Mouse (Mus musculus): ENCODE data around the gene Ets1. TPM values are rescaled to one million over a fixed set of nuclear protein-coding genes. Genes with fewer than 3 reads are reported as not detected.

Gene Ets1
- polyA plus RNA-seq, 1 experiment from 2014 or later: 13.6 TPM

DNA sequence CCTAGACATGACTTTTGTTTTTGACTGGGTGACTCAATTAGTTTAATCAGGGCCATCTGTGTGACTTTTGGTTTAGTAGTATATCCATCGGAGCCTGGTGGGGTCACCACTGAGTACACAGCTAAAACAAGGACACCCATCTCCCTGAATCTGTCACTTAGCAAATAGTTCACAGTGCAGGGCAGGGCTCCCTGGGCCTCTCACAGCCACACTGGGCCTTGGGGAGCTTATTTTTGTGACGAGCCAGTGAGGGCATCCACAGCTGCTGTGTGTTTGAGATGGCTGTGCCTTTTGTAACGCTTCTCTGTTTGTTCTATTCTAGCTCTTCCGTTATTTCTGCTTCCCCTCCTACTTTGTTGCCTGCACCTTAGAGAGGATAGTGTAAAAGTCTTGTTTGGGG lies 90.6 kb downstream of the Ets1 start:
- Histone ChIP-seq H3K4me1 (replicated peaks; ENCODE audit: control insufficient read depth, insufficient read depth, low read length) (no peaks in the 10 kb centered on the region), H3K4me2 (replicated peaks; ENCODE audit: low read depth) (no peak overlapping the region), H3K9me3 (ENCODE audit: control insufficient read depth) (no peaks in the 10 kb centered on the region), H3K4me3 (ENCODE audit: low read depth, low read length) (no peak overlapping the region), H3K36me3 (ENCODE audit: control insufficient read depth, insufficient read depth) (no peaks in the 10 kb centered on the region), H3K27ac (ENCODE audit: low read depth, low read length) (no peak overlapping the region), H3K27me3 (replicated peaks; ENCODE audit: control insufficient read depth, insufficient read depth, low read length) (no peaks in the 10 kb centered on the region), H3K9ac (ENCODE audit: low read depth, low read length) (no peak overlapping the region)
- 64% methylated on average over 4 of the region's 4 CpGs for WGBS
- ATAC-seq: no peak
- TF ChIP-seq CTCF (IDR thresholded peaks at IDR 0.05; ENCODE audit: low read depth): no peak

DNA sequence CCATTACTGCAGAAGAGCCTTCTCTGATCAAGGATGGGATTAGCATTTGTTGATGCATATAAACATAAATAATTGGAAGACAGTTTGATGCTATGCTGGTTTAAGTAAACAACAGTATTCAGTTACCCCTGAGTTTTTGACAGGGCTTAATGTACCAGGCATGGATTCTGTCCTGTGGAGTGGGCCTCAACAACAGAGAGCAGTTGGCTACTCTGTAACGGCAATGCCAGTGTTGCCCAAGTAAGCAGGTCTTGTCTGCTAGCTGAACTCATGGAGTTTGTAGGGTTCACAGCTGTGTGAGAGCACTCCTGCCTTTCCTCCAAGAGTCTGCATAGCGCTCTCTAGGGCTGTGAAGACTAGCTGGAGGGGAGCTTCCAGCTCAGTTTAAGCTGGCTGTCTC lies 91.0 kb downstream of the Ets1 start:
- no peak for ATAC-seq
- H3K4me1 ChIP-seq (replicated peaks; ENCODE audit: control insufficient read depth, insufficient read depth, low read length): no peaks in the 10 kb centered on the region
- no peaks in the 10 kb centered on the region for H3K9me3 ChIP-seq (ENCODE audit: control insufficient read depth)
- H3K4me2 ChIP-seq (replicated peaks; ENCODE audit: low read depth): no peak overlapping the region
- no peaks in the 10 kb centered on the region for H3K27me3 ChIP-seq (replicated peaks; ENCODE audit: control insufficient read depth, insufficient read depth, low read length)
- no peak for TF ChIP-seq CTCF (IDR thresholded peaks at IDR 0.05; ENCODE audit: low read depth)
- WGBS: 92% methylated on average over 2 of the region's 2 CpGs
- H3K9ac ChIP-seq (ENCODE audit: low read depth, low read length): no peak overlapping the region
- H3K4me3 ChIP-seq (ENCODE audit: low read depth, low read length): no peak overlapping the region
- H3K27ac ChIP-seq (ENCODE audit: low read depth, low read length): no peak overlapping the region
- H3K36me3 ChIP-seq (ENCODE audit: control insufficient read depth, insufficient read depth): no peaks in the 10 kb centered on the region

DNA sequence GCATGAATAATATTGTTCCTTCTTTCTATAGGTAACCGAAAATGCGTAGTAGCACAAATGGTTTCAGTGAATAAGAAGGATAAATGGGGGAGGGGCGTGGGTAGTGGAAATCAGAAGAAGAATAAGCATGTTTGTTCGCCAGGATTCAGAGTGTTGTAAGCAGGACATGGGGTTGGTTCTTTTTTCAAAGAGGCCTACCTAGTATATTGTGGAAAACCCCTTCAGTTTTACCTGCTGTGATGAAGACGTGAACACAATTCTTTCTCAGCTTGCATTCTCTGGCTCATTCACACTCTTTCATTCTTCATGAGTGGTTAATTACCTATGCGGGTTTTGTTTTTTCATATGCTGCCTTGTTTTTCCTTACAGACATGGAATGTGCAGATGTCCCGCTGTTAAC lies 92.3 kb downstream of the Ets1 start:
- H3K4me1 ChIP-seq (replicated peaks; ENCODE audit: control insufficient read depth, insufficient read depth, low read length): no peaks in the 10 kb centered on the region
- no peak for ATAC-seq
- H3K36me3 ChIP-seq (ENCODE audit: control insufficient read depth, insufficient read depth): peaks cover 8% of the 10 kb centered on the region; the same call in 1 of the 2 replicates
- H3K9ac ChIP-seq (ENCODE audit: low read depth, low read length): no peak overlapping the region
- no peak overlapping the region for H3K4me2 ChIP-seq (replicated peaks; ENCODE audit: low read depth)
- H3K9me3 ChIP-seq (ENCODE audit: control insufficient read depth): no peaks in the 10 kb centered on the region
- H3K27ac ChIP-seq (ENCODE audit: low read depth, low read length): no peak overlapping the region
- 89% methylated on average over 7 of the region's 7 CpGs for WGBS
- no peak for TF ChIP-seq CTCF (IDR thresholded peaks at IDR 0.05; ENCODE audit: low read depth)
- no peak overlapping the region for H3K4me3 ChIP-seq (ENCODE audit: low read depth, low read length)
- H3K27me3 ChIP-seq (replicated peaks; ENCODE audit: control insufficient read depth, insufficient read depth, low read length): no peaks in the 10 kb centered on the region

DNA sequence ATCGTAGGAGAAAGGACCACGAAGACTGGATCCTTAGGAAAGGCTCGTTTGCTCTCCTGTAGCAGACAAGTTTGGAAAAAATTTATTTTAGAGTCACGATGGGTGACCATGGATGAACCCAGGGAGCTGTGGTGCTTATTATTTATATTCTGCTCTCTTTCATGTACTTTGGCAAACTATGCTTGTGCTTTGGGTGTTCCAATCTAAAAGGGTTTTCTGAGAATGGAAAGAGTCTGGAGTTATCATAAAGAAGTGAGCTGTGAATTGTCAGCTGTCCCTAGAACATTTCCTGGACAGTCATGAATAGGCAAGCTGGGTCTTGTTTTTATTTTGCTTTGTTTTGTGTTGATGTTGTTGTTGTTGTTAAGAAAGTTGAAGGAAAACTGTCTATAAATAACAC lies 92.8 kb downstream of the Ets1 start:
- H3K27me3 ChIP-seq (replicated peaks; ENCODE audit: control insufficient read depth, insufficient read depth, low read length): no peaks in the 10 kb centered on the region
- no peaks in the 10 kb centered on the region for H3K4me1 ChIP-seq (replicated peaks; ENCODE audit: control insufficient read depth, insufficient read depth, low read length)
- H3K9ac ChIP-seq (ENCODE audit: low read depth, low read length): no peak overlapping the region
- H3K4me3 ChIP-seq (ENCODE audit: low read depth, low read length): no peak overlapping the region
- 72% methylated on average over 4 of the region's 4 CpGs for WGBS
- H3K9me3 ChIP-seq (ENCODE audit: control insufficient read depth): no peaks in the 10 kb centered on the region
- no peak for TF ChIP-seq CTCF (IDR thresholded peaks at IDR 0.05; ENCODE audit: low read depth)
- ATAC-seq: no peak
- H3K36me3 ChIP-seq (ENCODE audit: control insufficient read depth, insufficient read depth): peaks cover 9% of the 10 kb centered on the region; the same call in 1 of the 2 replicates
- H3K4me2 ChIP-seq (replicated peaks; ENCODE audit: low read depth): no peak overlapping the region
- H3K27ac ChIP-seq (ENCODE audit: low read depth, low read length): no peak overlapping the region

DNA sequence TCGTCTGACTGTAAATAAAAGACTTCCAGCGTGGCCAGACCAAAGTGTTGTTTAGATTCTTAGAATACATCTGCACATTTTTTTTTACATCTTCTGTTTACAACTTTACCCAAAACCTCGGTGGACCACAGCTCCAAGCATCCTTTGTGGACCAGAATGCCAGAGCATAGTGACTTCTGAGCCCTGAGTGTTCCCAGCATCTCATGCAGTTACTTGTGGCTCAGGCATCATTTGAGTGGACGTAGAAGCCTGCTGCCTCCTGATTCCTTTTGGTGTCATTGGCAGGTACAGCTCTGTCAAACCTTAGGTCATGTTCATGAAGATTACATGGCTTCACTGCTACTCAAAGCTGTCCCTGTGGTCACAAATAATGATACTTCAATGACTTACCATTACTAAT lies 93.2 kb downstream of the Ets1 start:
- ATAC-seq: no peak
- Histone ChIP-seq H3K36me3 (ENCODE audit: control insufficient read depth, insufficient read depth) (peaks cover 11% of the 10 kb centered on the region; the same call in 1 of the 2 replicates), H3K4me1 (replicated peaks; ENCODE audit: control insufficient read depth, insufficient read depth, low read length) (no peaks in the 10 kb centered on the region), H3K9me3 (ENCODE audit: control insufficient read depth) (no peaks in the 10 kb centered on the region), H3K4me3 (ENCODE audit: low read depth, low read length) (no peak overlapping the region), H3K27me3 (replicated peaks; ENCODE audit: control insufficient read depth, insufficient read depth, low read length) (no peaks in the 10 kb centered on the region), H3K27ac (ENCODE audit: low read depth, low read length) (no peak overlapping the region), H3K4me2 (replicated peaks; ENCODE audit: low read depth) (no peak overlapping the region), H3K9ac (ENCODE audit: low read depth, low read length) (no peak overlapping the region)
- 70% methylated on average over 4 of the region's 4 CpGs for WGBS
- no peak for TF ChIP-seq CTCF (IDR thresholded peaks at IDR 0.05; ENCODE audit: low read depth)

DNA sequence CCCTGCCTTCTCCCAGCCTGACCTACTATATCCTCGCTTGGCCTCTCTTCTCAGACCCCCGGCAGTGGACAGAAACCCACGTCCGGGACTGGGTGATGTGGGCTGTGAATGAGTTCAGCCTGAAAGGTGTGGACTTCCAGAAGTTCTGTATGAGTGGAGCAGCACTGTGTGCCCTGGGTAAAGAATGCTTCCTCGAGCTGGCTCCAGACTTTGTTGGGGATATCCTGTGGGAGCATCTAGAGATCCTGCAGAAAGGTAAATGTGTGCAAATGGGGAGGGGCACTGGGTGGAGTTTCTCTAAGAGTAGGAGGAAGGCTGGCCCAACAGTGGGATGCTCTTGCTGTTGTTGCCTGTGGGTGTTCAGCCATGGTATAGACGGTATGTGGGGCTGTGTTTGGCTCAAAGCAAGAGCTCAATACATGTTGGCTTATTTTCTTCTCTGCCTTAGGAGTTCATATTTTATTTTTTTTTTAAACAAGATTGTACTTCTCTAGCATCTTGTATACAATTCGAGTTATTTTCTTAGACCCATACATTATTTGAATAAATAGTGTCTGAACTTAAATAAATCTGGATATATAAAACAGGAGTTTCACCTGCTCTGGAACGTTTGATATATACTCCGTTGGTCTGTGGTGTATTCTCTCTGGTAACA lies 94.1 kb downstream of the Ets1 start:
- ATAC-seq: no peak
- 78% methylated on average over 9 of the region's 9 CpGs for WGBS
- Histone ChIP-seq H3K4me2 (replicated peaks; ENCODE audit: low read depth) (no peak overlapping the region), H3K9me3 (ENCODE audit: control insufficient read depth) (no peaks in the 10 kb centered on the region), H3K27ac (ENCODE audit: low read depth, low read length) (no peak overlapping the region), H3K36me3 (ENCODE audit: control insufficient read depth, insufficient read depth) (peaks cover 11% of the 10 kb centered on the region; the same call in 1 of the 2 replicates), H3K27me3 (replicated peaks; ENCODE audit: control insufficient read depth, insufficient read depth, low read length) (no peaks in the 10 kb centered on the region), H3K4me3 (ENCODE audit: low read depth, low read length) (no peak overlapping the region), H3K4me1 (replicated peaks; ENCODE audit: control insufficient read depth, insufficient read depth, low read length) (no peaks in the 10 kb centered on the region), H3K9ac (ENCODE audit: low read depth, low read length) (no peak overlapping the region)
- no peak for TF ChIP-seq CTCF (IDR thresholded peaks at IDR 0.05; ENCODE audit: low read depth)
